Mouse (Mus musculus) macrophage (primary cell): ENCODE data around the gene Hsd11b2. TPM values are rescaled to one million over a fixed set of nuclear protein-coding genes. Genes with fewer than 3 reads are reported as not detected.

ENCODE experiments used
- H3K27ac ChIP-seq: fragments of 350-480 bp; formaldehyde crosslinking; 2 replicates; pipeline ENCODE4 v1.9.0; 2021
- H3K36me3 ChIP-seq: fragments of 350-480 bp; formaldehyde crosslinking; 2 replicates; pipeline ENCODE4 v1.9.0; 2021; ENCODE audit errors: inconsistent target
- H3K4me3 ChIP-seq: fragments of 350-480 bp; formaldehyde crosslinking; 2 replicates; pipeline ENCODE4 v1.9.0; 2021; ENCODE audit errors: inconsistent target
- H3K79me2 ChIP-seq: fragments of 350-480 bp; formaldehyde crosslinking; 2 replicates; pipeline ENCODE4 v1.9.0; 2021; ENCODE audit errors: inconsistent target
- WGBS: methylation state at CpG from one replicate; pipeline ENCODE4 v1.1.7; 2026; ENCODE audit warnings: inconsistent platforms; ENCODE audit not compliant: missing documents; 5-methylcytosine and 5-hydroxymethylcytosine counted together
- polyA plus RNA-seq: library from polyadenylated mRNA; stranded (reverse); fragments of 250-400 nt; gene quantifications from 3 replicates; pipeline ENCODE4 v1.2.4, GENCODE M21; 2018; ENCODE audit warnings: inconsistent platforms
- total RNA-seq, 78 experiments: library from RNA; depleted of rRNA; stranded (reverse); fragments of 250-400 nt; gene quantifications; 1 replicate in 9 of 78; 2 replicates in 24 of 78; 3 replicates in 43 of 78; 4 replicates in 2 of 78; pipeline ENCODE4 v1.2.4; 2018; ENCODE audit warnings: inconsistent platforms in 56 of 78

Hsd11b2 gene
- not detected for total RNA-seq (2018; cell fraction: chromatin; rRNA removed)
- under 1 TPM in 1 of 26 experiments, not detected in 25; 0.13 TPM for total RNA-seq (2018; cell fraction: cytosol; rRNA removed)
- total RNA-seq (2018; cell fraction: nucleus; rRNA removed): not detected
- polyA plus RNA-seq: not detected in 3 replicates

DNA sequence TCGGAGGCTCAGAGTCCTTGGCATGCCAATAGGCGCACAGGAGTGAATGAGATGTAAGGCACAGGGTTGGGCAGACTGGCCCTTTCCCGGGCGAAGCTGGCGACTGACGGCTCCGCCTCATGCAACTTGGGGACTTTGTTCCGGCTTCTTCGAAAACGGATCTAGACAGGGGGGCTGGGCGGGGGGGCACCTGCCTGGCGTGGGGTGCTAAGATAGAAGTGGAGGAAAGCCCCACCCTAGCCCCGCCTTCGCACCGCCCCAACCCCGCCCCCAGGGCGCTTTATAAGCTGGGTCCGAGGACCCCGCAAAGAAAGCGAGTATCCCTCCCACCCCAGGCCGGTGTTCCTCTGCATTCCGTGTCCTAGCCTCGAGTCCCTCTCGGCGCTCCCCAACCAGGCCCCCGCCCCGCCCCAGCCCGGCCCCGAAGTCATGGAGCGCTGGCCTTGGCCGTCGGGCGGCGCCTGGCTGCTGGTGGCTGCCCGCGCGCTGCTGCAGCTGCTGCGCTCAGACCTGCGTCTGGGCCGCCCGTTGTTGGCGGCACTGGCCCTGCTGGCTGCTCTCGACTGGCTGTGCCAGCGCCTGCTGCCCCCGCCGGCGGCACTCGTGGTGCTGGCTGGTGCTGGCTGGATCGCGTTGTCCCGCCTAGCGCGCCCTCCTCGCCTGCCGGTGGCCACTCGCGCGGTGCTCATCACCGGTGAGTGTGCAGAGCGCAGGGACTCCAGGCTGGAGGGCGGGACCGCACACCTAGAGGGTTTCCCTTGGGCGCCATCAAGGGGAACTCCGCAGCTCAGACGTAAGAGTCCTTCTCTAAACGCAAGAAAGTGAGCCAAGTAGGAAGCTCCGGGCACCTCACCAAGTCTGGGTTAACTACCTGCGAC, at the start of gene Hsd11b2:
Gene Hsd11b2, plus strand, starts transcription at position 320 of the 878 bp plus-strand sequence.
- Histone ChIP-seq H3K36me3 (peaks cover 14% of the 10 kb centered on the region), H3K27ac (no peak within 1 kb of the TSS), H3K4me3 (no peak within 1 kb of the TSS), H3K79me2 (no peaks in the 10 kb centered on the region)
- WGBS: 1% methylated on average over 56 of the region's 68 CpGs

DNA sequence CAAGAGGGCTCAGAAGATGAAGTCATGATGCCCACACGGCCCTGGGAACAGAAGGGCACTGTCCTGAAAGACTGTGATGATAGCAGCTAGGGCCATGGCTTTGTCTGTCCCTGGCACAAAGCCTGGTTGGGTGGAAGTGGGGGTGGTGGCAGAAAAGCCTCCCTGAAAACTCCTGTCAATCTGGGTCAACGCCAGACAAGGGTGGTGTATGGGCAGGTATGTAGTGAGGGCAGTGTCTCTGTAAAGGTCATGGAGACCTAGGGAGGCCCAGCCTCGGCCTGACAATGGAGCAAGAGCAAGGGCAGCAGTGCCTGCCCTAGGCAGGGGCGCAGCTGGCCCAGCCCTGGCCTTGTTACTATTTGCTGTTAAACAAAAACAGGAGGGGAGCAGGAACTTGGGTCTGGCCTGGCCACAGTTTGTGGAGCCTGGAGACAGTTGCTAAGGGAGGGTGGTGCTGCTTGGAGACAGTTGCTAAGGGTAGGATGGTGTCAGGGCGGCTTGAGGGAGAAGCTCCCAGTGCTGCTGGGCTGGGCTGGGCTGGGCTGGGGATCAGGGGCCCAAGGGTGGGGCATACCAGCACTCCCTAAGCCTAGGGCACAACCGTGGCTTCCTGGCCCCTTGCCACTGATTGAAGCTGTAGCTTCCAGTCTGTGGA, 49.4 kb upstream of the Hsd11b2 start:
- Histone ChIP-seq H3K27ac (no peak overlapping the region), H3K36me3 (no peaks in the 10 kb centered on the region), H3K79me2 (no peaks in the 10 kb centered on the region), H3K4me3 (no peak overlapping the region)
- WGBS: 69% methylated on average over 6 of the region's 6 CpGs

DNA sequence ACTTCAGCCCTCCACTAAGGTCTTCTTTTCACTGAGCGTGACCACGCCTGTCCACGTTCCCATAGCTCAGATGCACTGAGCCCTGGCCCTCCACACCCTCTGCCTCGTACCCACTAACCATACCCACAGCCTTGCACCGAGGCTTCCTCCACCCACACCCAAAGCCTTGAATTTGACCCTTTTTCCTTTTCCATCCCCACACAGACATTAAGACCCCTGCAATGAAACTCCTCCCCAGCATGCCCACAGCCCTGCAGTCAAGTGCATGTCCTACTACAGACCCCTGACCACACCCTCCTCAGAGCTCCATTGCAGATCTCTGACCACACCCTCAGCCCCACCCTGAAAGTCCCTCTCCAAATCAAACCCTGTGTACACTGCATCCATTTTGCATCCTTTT, 48.7 kb upstream of the Hsd11b2 start:
- Histone ChIP-seq H3K27ac (no peak overlapping the region), H3K79me2 (no peaks in the 10 kb centered on the region), H3K4me3 (no peak overlapping the region), H3K36me3 (no peaks in the 10 kb centered on the region)
- WGBS: 82% methylated on average over 5 of the region's 5 CpGs

DNA sequence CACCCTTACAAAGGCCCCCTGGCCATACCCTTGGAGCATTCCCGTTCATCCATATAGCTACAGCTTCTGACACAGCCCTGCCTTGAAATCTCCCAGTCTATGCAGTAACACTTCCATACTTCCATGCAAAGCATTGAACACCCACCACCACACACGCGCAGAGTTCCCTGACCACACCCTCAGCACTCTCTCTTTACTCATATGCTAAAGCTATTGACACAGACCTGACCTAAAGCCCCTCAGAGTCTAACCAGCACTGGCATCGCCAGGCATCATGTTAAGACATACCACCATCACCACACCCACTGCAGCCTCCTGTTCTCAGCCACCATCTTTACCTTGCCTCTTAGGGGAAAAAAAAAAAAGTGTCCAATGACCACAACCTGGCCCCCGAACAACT, 48.3 kb upstream of the Hsd11b2 start:
- Histone ChIP-seq H3K36me3 (no peaks in the 10 kb centered on the region), H3K79me2 (no peaks in the 10 kb centered on the region), H3K27ac (no peak overlapping the region), H3K4me3 (no peak overlapping the region)
- 75% methylated on average over 5 of the region's 5 CpGs for WGBS

DNA sequence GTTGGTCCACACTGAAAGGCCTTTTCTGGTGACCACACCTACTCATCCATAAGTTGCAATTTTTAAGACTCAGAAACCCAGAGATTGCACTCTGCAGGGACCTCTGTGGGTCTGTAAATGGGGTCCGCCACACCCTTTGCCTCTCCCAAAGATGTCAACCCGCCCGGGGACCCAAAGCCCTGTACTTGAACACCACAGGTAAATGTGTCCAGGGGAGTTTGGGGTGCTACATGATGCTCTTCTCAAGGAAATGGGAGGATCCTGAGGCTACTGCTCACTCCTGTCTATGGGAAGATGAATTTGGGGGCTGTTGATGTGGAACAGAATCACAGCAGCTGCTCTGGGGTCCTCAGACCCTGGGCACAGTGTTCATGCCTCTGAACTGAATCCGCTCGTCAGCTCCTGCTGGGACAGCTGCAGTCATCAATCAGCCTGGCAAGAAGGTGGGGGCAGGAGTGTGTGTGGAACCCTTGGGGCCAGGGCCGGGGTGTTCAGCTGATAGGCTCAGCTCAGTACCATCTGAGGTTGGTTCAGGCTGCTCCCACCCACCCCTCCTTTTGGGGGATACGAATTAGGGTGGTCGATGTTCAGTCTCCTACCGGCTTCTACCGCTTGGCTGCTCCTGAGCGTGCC, 47.8 kb upstream of the Hsd11b2 start:
- H3K79me2 ChIP-seq: no peaks in the 10 kb centered on the region

DNA sequence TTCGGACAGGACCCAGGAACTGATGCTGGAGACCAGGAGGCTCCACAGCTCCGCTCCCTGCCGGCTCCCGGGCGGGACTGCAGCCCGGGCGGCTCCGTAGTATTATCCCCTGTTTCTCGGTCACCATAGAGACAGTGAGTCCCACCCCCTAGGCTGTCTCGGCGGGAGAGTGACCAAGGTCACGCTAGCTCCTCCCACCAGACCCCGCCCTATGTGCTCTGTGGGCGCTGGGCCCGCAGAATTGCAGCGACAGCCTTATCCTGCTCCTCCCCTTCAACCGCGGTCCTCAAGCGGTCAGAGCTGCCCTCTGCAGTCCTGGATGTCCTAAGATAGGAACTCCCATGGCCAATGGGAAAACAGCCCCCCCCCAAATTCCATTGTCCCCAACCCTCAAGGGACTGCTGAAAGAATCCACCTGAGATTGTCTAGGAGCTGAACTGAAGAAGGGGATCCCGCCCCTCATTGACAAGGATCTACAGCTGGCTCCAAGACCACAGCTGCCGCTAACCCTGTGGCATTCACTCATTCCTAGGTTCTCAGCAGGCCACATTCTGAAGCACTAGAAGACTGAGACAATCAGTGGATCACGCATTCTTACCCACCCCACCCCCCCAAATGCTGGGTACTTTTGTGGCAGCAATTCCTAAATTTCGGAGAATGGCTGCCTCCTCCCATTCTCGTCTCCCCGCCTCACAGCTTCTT, 47.1 kb upstream of the Hsd11b2 start, which contains the start of gene Tppp3:
Gene Tppp3, minus strand, starts transcription at position 213 of the 702 bp plus-strand sequence.
- no peaks in the 10 kb centered on the region for H3K36me3 ChIP-seq
- no peak within 1 kb of the TSS for H3K4me3 ChIP-seq
- no peak within 1 kb of the TSS for H3K27ac ChIP-seq
- H3K79me2 ChIP-seq: no peaks in the 10 kb centered on the region
- 21% methylated on average over 23 of the region's 25 CpGs for WGBS

More for the DNA sequence above, 47.8 kb upstream of the Hsd11b2 start:
- Histone ChIP-seq H3K4me3 (no peak overlapping the region), H3K27ac (no peak overlapping the region), H3K36me3 (no peaks in the 10 kb centered on the region)
- 25% methylated on average over 11 of the region's 11 CpGs for WGBS

DNA sequence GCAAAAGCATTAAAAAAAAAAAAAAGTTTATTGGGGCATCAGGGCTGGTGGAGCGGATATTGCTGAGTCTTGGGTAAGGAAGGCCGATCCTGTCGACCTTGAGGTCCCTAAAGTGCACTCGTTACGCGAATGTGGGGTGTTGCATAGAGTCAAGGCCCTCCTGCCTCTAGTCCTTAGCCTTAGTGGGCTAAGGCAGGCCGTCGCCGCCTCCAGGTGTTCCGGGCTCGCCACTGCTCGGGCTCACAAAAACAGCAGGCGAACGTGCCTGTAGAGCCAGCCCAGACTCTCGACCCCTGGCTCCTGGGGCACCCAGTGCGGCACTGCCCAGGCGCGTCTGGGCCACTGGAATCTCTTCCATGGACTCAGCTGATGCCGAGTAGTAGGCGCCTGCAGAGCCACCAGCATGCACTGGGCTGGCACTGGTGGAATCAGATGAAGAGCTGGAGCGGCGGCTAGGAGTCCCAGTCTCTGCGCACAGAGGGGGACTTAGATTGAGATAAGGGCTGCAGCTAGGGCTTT, 46.1 kb upstream of the Hsd11b2 start:
- Histone ChIP-seq H3K79me2 (no peaks in the 10 kb centered on the region), H3K4me3 (no peak overlapping the region), H3K36me3 (no peaks in the 10 kb centered on the region), H3K27ac (no peak overlapping the region)
- WGBS: 88% methylated on average over 23 of the region's 23 CpGs

DNA sequence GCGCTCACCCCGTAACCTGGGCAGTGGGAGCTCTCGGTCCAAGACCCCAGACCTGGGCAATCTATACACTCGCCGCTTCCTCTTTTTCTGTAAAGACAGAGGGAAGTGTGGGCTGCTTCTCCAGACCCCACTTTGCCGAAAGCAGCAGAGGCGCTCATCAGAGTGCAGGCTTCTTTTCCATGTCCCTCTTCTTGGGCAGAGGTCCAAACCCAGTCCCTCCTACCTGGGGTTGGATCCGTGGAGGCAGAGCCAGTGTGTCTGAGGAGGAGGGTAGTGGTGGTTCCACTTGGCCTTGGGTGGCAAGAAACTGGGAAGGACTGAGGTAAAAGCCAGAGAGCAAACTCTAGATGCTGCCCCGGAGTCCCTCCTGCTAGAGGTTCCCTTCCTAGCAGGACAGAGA, 45.6 kb upstream of the Hsd11b2 start:
- no peak overlapping the region for H3K27ac ChIP-seq
- H3K4me3 ChIP-seq: no peak overlapping the region
- WGBS: 56% methylated on average over 9 of the region's 9 CpGs
- H3K36me3 ChIP-seq: no peaks in the 10 kb centered on the region
- no peaks in the 10 kb centered on the region for H3K79me2 ChIP-seq

DNA sequence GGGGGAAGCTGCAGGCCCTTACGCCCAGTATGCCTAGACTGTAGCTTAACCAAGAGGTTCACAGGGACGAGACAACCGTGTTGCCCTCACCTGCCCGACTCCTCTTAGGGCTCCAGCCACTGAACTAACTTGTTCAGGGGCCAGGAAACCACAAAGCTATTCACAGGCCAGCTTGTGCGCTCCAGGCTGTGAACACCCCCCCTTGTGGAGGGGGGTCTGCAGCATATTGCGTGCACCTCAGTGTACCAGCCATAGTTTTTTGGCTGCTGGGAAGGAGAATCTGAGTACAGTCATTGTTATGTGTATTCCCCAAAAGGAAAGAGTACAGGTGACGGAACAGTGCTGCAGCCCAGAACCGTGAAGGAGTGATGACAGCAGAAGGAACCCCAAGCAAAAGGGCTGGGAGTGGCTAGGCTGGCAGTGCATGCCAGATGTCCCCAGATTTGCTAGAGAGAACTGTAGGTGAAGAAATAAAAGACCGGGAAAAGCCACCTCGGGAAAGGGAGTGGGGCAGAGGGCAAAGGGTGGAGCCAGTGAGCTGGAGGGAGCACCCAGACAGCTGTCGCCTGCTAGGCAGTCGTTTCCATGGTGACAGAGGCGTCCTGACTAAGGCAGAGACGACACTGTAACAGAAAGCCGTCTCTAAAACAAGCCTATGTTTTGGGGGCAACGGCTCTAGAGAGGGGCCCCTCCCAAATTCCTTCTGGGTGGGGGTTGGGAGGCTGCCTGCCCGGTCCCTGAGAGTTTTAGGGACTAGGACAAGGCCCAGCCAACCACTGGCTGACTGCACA, 44.5 kb upstream of the Hsd11b2 start:
- Histone ChIP-seq H3K36me3 (no peaks in the 10 kb centered on the region), H3K27ac (no peak overlapping the region), H3K79me2 (no peaks in the 10 kb centered on the region), H3K4me3 (no peak overlapping the region)
- 51% methylated on average over 17 of the region's 17 CpGs for WGBS

DNA sequence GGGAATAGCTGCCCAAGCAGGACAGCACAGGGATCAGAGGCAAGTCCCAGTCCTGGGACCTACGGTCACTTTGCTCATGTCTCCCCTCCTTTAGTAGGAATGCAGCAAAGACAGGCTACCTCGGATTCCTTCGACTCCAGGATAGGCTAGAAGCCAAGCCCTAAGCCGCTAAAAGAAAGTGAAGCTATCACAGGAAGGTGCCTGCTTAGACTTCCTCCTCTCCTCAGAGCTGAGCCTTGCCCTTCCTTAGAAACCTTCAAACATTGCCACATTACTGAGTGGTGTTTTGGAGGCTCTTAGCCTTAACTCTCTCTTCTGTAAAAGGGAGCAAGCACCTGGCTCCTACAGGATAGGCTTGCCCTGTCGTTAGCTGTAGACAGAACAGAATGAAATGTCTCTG, 43.9 kb upstream of the Hsd11b2 start:
- Histone ChIP-seq H3K4me3 (no peak overlapping the region), H3K79me2 (no peaks in the 10 kb centered on the region), H3K36me3 (no peaks in the 10 kb centered on the region), H3K27ac (no peak overlapping the region)
- 36% methylated on average over 5 of the region's 5 CpGs for WGBS

DNA sequence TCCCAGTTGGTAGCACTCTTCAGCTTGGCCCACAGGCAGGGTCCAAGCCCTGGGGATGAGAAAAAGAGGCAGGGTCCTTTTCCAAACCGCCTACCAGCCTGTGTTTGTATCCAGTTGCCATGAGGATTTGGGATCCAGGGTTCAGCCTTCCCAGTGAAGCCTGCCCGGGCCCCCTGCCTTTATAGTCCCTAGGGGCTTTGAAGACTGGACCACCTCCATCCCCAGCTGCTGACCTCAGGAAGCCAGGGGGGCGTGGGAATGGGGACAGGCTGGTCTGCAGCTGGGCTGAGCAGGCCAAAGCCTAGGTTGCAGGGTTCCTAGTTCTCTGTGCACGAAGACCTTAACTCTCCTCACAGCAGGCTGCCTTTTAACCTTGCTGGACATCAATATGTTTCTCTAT, 43.3 kb upstream of the Hsd11b2 start:
- Histone ChIP-seq H3K36me3 (no peaks in the 10 kb centered on the region), H3K27ac (no peak overlapping the region), H3K79me2 (no peaks in the 10 kb centered on the region), H3K4me3 (no peak overlapping the region)
- 95% methylated on average over 4 of the region's 4 CpGs for WGBS

DNA sequence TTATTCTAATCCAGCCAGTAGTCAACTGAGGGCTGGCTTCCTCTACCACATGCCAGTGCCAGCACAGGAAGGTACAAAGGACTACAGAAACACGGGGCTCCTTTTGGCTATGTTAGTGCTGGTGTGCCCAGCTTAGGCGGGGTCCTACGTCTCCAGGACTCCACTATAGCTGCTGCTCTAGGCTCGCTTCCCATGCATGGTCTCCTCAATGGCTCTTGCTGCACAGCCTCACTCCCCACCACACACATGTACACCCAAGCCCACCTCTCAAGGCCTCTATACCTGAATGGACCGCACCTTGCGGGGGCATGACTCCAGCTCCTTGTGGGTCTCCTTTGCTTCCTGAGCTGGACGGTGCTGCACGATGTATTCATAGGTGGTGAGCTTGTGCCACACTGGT, 42.8 kb upstream of the Hsd11b2 start:
- H3K4me3 ChIP-seq: no peak overlapping the region
- H3K36me3 ChIP-seq: no peaks in the 10 kb centered on the region
- H3K27ac ChIP-seq: no peak overlapping the region
- H3K79me2 ChIP-seq: no peaks in the 10 kb centered on the region
- WGBS: 91% methylated on average over 8 of the region's 8 CpGs

DNA sequence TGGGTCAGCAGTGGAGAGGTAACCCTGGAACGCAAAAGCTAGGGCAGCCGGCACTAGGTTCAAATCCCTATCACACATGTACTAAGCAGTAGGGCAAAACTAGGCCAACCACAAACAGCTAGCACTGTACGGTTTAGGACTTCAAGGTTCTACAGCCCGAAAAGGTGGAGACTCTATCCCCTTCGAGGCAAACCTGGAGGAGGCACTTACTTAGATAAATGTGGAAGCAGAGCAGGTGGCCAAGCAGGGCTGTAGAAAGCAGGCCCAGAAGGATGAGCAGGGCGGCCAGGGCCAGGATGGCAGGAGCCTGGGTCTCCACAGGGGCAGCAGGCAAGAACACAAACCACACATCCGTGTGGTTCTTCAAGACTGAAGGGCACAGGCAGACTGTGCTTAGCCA, 42.4 kb upstream of the Hsd11b2 start:
- H3K36me3 ChIP-seq: no peaks in the 10 kb centered on the region
- H3K4me3 ChIP-seq: no peak overlapping the region
- H3K79me2 ChIP-seq: no peaks in the 10 kb centered on the region
- no peak overlapping the region for H3K27ac ChIP-seq
- 96% methylated on average over 7 of the region's 7 CpGs for WGBS
